Mouse (Mus musculus): Measurements from ENCODE around the gene Rimbp2. TPM values are rescaled to one million over a fixed set of nuclear protein-coding genes. Genes with fewer than 3 reads are reported as not detected.

Rimbp2 gene
- polyA plus RNA-seq (2017; shearing (Covaris generic)): under 1 TPM; 0.05 to 0.54 TPM

GRCm38 (mm10) chr5:128953278-128954070 is at the start of gene Rimbp2:
Gene Rimbp2 (minus strand): TSS chr5:128953486.

Other genes with a start within 250 kb of the Rimbp2 start
- gene Stx2, start 55.1 kb upstream of the Rimbp2 start, polyA plus RNA-seq (2017; shearing (Covaris generic)): 10 to 100 TPM in 1 of 2 experiments, 1 to 10 TPM in 1; 9.2 to 11.3 TPM
- 100 to 1,000 TPM; 175 to 176 TPM for gene Ran, start 66.6 kb upstream of the Rimbp2 start, polyA plus RNA-seq (2017; shearing (Covaris generic))
- gene Adgrd1, start 143.3 kb upstream of the Rimbp2 start, polyA plus RNA-seq (2017; shearing (Covaris generic)): 1 to 10 TPM in 1 of 2 experiments, under 1 TPM in 1; 0.82 to 1.5 TPM